Mouse (Mus musculus) midbrain, embryonic 11.5 days (tissue): ENCODE measurements at regions not wholly inside any gene's neighbourhood (a gene's known extent, or its start where the extent isn't known, plus 50 kb on each side); places are given as distances from the start of the nearest gene placed in this dataset.
"Not testable (repeated sequence)": the region's sequence is repeated elsewhere in the genome, so short reads cannot be mapped to it uniquely, and the experiment has no call there.

Source experiments
- ATAC-seq: fragments of 200-750 bp; cut with Nextera tagmentation; 2 replicates; pipeline ENCODE4 v1.8.0; 2017; ENCODE audit warnings: moderate TSS enrichment, moderate library complexity; ENCODE audit not compliant: low FRiP score
- DNase-seq: peaks from one replicate; pipeline ENCODE4 v3.0.0; 2015; ENCODE audit warnings: low spot score; ENCODE audit errors: missing footprints
- H3K27ac ChIP-seq: fragments of 300-500 bp; sonication (generic); 2 replicates; pipeline ENCODE4 v1.5.1; 2014; ENCODE audit warnings: low read depth, low read length
- H3K27me3 ChIP-seq: fragments of 300-500 bp; sonication (generic); 2 replicates; pipeline ENCODE4 v1.6.1; 2014; ENCODE audit warnings: mild to moderate bottlenecking, low read length, moderate library complexity, mixed read lengths; ENCODE audit not compliant: control insufficient read depth, insufficient read depth
- H3K36me3 ChIP-seq: fragments of 300-500 bp; sonication (generic); 2 replicates; pipeline ENCODE4 v1.6.1; 2014; ENCODE audit warnings: mild to moderate bottlenecking, low read length, moderate library complexity, mixed read lengths; ENCODE audit not compliant: control insufficient read depth, insufficient read depth
- H3K4me1 ChIP-seq: fragments of 300-500 bp; sonication (generic); 2 replicates; pipeline ENCODE4 v1.6.1; 2014; ENCODE audit warnings: low read length; ENCODE audit not compliant: control insufficient read depth, insufficient read depth
- H3K4me2 ChIP-seq: fragments of 300-500 bp; sonication (generic); 2 replicates; pipeline ENCODE4 v1.6.1; 2014; ENCODE audit warnings: mild to moderate bottlenecking, moderate library complexity
- H3K4me3 ChIP-seq: fragments of 300-500 bp; sonication (generic); 2 replicates; pipeline ENCODE4 v1.5.1; 2014; ENCODE audit warnings: low read depth, low read length
- H3K9ac ChIP-seq: fragments of 300-500 bp; sonication (generic); 2 replicates; pipeline ENCODE4 v1.6.1; 2014; ENCODE audit warnings: low read length
- H3K9me3 ChIP-seq: fragments of 300-500 bp; sonication (generic); 2 replicates; pipeline ENCODE4 v1.6.1; 2016; ENCODE audit warnings: low read length; ENCODE audit not compliant: control insufficient read depth
- WGBS: fragments of 180-500 bp; shearing (Covaris S2); extraction: QIAGEN DNeasy Blood & Tissue Kit; methylation state at CpG from one replicate; pipeline ENCODE4 v1.1.7; 2014; 5-methylcytosine and 5-hydroxymethylcytosine counted together

DNA sequence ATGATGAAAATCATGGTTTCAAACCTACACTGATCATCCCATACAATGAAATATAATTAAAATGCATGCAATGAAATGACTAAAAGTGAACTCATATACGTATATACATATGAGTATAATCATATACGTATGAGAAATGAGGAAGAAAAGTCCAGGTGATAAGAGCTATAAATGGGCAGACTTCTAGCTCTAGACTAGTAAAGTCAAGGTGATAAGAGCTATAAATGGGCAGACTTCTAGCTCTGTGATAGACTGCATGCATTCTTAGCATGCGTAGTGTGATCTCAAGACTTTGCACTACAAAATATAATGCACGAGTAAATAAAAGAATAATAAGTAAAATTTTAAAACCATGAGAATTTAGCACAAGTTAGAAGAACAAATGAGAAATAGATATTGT lies 606.2 kb upstream of the Gpc5 start:
- 93% methylated on average over 4 of the region's 4 CpGs for WGBS
- no peak overlapping the region for H3K9ac ChIP-seq
- no peak overlapping the region for H3K4me3 ChIP-seq
- ATAC-seq, result no peak
- no peaks in the 10 kb centered on the region for H3K36me3 ChIP-seq
- no peak overlapping the region for H3K27ac ChIP-seq
- no peaks in the 10 kb centered on the region for H3K27me3 ChIP-seq
- no peak overlapping the region for H3K4me2 ChIP-seq
- no peaks in the 10 kb centered on the region for H3K4me1 ChIP-seq
- H3K9me3 ChIP-seq, result no peaks in the 10 kb centered on the region
- no peak for DNase-seq

GRCm38 (mm10) chr14:114493371-114493770 lies 598.6 kb upstream of the Gpc5 start:
- WGBS, result 93% methylated on average over 3 of the region's 3 CpGs
- H3K9ac ChIP-seq, ATAC-seq, H3K4me3 ChIP-seq, DNase-seq, H3K27ac ChIP-seq, H3K27me3 ChIP-seq, H3K4me2 ChIP-seq, H3K36me3 ChIP-seq, H3K4me1 ChIP-seq, H3K9me3 ChIP-seq: not testable (repeated sequence)

- no peak for DNase-seq
- Histone ChIP-seq H3K9ac (no peak overlapping the region), H3K4me2 (no peak overlapping the region), H3K4me3 (no peak overlapping the region), H3K27me3 (no peaks in the 10 kb centered on the region), H3K27ac (no peak overlapping the region), H3K36me3 (no peaks in the 10 kb centered on the region), H3K9me3 (no peaks in the 10 kb centered on the region), H3K4me1 (no peaks in the 10 kb centered on the region)
- no peak for ATAC-seq
These were observed 587.0 kb upstream of the Gpc5 start for GRCm38 (mm10) chr14:114504976-114505375.

- no peaks in the 10 kb centered on the region for H3K36me3 ChIP-seq
- H3K4me2 ChIP-seq, result no peak overlapping the region
- H3K27ac ChIP-seq, result no peak overlapping the region
- no peaks in the 10 kb centered on the region for H3K9me3 ChIP-seq
- H3K27me3 ChIP-seq, result no peaks in the 10 kb centered on the region
- no peak overlapping the region for H3K4me3 ChIP-seq
- no peak for ATAC-seq
- H3K9ac ChIP-seq, result no peak overlapping the region
- no peaks in the 10 kb centered on the region for H3K4me1 ChIP-seq
- WGBS, result 85% methylated on average over 4 of the region's 4 CpGs
- no peak for DNase-seq
These were observed 543.9 kb upstream of the Gpc5 start for GRCm38 (mm10) chr14:114547910-114548680.

DNA sequence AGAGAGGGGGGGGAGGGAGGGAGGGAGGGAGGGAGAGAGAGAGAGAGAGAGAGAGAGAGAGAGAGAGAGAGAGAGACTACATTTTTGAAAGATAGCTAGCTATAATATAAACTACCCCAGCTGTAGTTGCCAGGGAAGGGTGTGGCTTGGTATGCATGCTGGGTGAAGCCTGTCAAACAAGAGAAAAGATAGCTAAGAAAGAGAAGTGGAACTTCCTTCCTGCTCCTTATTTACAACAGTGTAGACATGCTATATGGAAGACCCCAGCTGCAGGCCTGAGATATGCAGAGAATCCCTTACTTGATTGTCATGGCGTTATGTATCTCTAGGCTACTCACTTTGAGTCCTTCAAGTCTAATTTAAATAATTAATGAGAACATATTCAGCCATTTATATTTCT lies 542.9 kb upstream of the Gpc5 start:
- Histone ChIP-seq H3K4me1 (no peaks in the 10 kb centered on the region), H3K9me3 (no peaks in the 10 kb centered on the region), H3K27ac (no peak overlapping the region), H3K9ac (no peak overlapping the region), H3K27me3 (no peaks in the 10 kb centered on the region), H3K4me2 (no peak overlapping the region), H3K36me3 (no peaks in the 10 kb centered on the region), H3K4me3 (no peak overlapping the region)
- ATAC-seq, result no peak
- no peak for DNase-seq
- 84% methylated on average over 1 of the region's 1 CpGs for WGBS

DNA sequence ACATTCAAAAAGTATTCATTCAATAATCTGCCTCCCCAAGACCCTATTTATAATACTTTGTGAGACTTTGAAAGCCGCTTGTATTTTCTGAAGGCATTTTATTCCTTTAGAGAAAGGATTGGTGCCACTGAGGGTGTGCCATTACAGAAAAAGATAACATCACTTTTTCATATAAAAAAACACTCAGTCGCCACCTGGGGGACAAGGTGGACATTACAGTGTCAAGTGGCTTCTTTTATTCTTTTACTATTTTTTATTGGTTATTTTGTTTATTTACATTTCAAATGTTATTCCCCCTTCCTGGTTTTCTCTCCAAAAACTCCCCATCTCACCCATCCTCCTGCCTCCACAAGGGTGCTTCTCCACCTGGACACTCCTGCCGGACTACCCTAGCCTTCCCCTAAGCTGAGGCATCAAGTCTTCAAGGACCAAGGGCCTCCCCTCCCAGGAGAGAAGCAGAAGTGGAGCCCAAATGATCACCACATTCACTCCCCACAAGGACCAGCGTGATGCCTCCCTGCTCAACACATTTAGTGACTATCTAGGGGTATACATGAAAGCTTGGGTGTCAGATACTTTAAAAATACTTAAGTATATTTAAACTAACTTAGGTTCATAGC lies 525.5 kb upstream of the Gpc5 start:
- ATAC-seq (no peak), DNase-seq (peak; percentile 88)
- H3K9ac ChIP-seq, result no peak overlapping the region
- 40% methylated on average over 4 of the region's 4 CpGs for WGBS
- no peaks in the 10 kb centered on the region for H3K9me3 ChIP-seq
- no peak overlapping the region for H3K27ac ChIP-seq
- H3K27me3 ChIP-seq, result no peaks in the 10 kb centered on the region
- no peak overlapping the region for H3K4me3 ChIP-seq
- H3K4me1 ChIP-seq, result no peaks in the 10 kb centered on the region
- no peak overlapping the region for H3K4me2 ChIP-seq
- no peaks in the 10 kb centered on the region for H3K36me3 ChIP-seq

DNA sequence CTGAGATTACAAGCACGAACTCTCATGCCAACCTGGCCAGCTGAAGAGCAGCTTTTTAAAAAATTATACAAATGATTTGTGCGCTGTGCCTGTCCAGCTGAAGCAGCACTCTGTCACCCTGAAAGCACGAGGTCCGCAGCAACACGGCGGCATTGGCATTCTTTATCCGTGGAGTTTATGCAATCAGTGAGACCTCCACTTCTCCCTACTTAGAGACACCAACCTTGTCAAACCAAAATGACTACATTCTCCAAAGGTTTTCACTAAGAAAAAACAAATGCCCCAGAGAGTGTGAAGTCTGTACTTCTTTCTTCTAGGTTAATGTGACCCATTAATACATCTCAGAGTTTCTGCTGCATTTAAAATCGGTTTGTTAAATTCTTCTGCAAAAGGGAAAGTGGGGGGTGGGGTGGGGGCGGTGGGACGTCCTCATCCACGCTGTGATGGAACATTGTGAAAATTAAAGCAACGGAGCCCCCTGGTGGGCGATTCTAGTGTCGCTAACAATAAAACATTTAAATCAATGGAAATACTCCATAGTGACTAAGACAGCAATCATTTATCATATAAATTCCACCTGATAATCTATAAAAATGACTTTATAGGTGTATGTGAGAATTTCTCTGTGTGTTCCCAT lies 524.2 kb upstream of the Gpc5 start:
- Histone ChIP-seq H3K27me3 (no peaks in the 10 kb centered on the region), H3K36me3 (no peaks in the 10 kb centered on the region), H3K4me2 (no peak overlapping the region; the same call in 1 of the 2 replicates), H3K4me1 (no peaks in the 10 kb centered on the region), H3K9ac (no peak overlapping the region), H3K27ac (no peak overlapping the region), H3K9me3 (no peaks in the 10 kb centered on the region), H3K4me3 (no peak overlapping the region)
- 23% methylated on average over 14 of the region's 14 CpGs for WGBS
- ATAC-seq, result peak; percentile 80
- DNase-seq, result peak; percentile 97

GRCm38 (mm10) chr14:114587367-114588064 lies 504.5 kb upstream of the Gpc5 start:
- no peaks in the 10 kb centered on the region for H3K9me3 ChIP-seq
- no peak overlapping the region for H3K4me3 ChIP-seq
- no peaks in the 10 kb centered on the region for H3K4me1 ChIP-seq
- no peak overlapping the region for H3K27ac ChIP-seq
- no peaks in the 10 kb centered on the region for H3K27me3 ChIP-seq
- no peak overlapping the region for H3K9ac ChIP-seq
- WGBS, result 36% methylated on average over 4 of the region's 4 CpGs
- ATAC-seq (peak; percentile 76), DNase-seq (no peak)
- H3K4me2 ChIP-seq, result no peak overlapping the region
- H3K36me3 ChIP-seq, result no peaks in the 10 kb centered on the region

GRCm38 (mm10) chr14:114609296-114609695 lies 482.7 kb upstream of the Gpc5 start:
- Histone ChIP-seq H3K4me2 (no peak overlapping the region), H3K4me1 (no peaks in the 10 kb centered on the region), H3K9ac (no peak overlapping the region), H3K36me3 (no peaks in the 10 kb centered on the region), H3K27ac (no peak overlapping the region), H3K27me3 (no peaks in the 10 kb centered on the region), H3K4me3 (no peak overlapping the region), H3K9me3 (no peaks in the 10 kb centered on the region)
- DNase-seq (no peak), ATAC-seq (no peak)
- WGBS, result 91% methylated on average over 4 of the region's 4 CpGs
